25 mouse cellular contexts compared by ENCODE assay signal in the genomic region with DNA sequence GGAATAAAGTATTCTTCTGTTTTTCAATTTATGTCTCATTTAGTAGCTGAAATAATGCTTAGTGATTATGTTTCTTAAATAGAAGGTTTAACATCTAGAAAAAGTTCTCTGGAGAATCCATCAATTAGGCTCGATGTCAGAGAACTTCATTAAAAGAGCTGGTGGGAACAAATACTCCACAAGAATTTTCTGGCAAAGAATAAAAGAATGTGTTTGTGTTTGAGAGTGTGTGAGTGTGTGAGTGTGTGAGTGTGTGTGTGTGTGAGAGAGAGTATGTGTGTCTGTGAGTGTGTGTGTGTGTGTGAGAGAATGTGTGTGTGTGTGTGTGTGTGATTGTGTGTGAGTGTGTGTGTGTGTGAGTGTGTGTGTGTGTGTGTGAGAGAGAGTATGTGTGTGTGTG.
"Had no signal": no experiment of that assay in that cellular context is flagged by ENCODE, and none has a peak within 500 bp of the region (broad histone marks: within the 10 kb centered on the region; RNA-seq: fewer than 3 reads in every experiment).

No protein-coding gene starts in this region.

- H3K27ac ChIP-seq: gastrocnemius, adult 2 months; heart, embryonic 10.5 days; hindbrain, embryonic 10.5 days; hindbrain, embryonic 12.5 days; hindbrain, embryonic 14.5 days; intestine, embryonic 15.5 days; layer of hippocampus, adult 2 months; limb, embryonic 13.5 days; limb, embryonic 15.5 days; liver, embryonic 12.5 days had no signal

- ATAC-seq: hindbrain, embryonic 16.5 days; inflammation-experienced regulatory T-cells, adult 6 months; intestine, embryonic 15.5 days; intestine, postnatal 0 days; liver, embryonic 12.5 days had no signal

- H3K4me1 ChIP-seq: heart, embryonic 10.5 days; heart, embryonic 12.5 days; hindbrain, embryonic 10.5 days; hindbrain, embryonic 12.5 days; intestine, embryonic 15.5 days; limb, embryonic 13.5 days; limb, embryonic 15.5 days; liver, embryonic 12.5 days had no signal

- H3K9ac ChIP-seq: heart, embryonic 12.5 days; hindbrain, embryonic 12.5 days; hindbrain, embryonic 14.5 days; intestine, embryonic 15.5 days; limb, embryonic 13.5 days; limb, embryonic 15.5 days; liver, embryonic 12.5 days had no signal

- H3K9me3 ChIP-seq: heart, embryonic 10.5 days; heart, embryonic 12.5 days; hindbrain, embryonic 10.5 days; hindbrain, embryonic 12.5 days; intestine, embryonic 15.5 days; limb, embryonic 13.5 days; limb, embryonic 15.5 days; liver, embryonic 12.5 days had no signal

- H3K27me3 ChIP-seq: heart, embryonic 12.5 days; hindbrain, embryonic 12.5 days; intestine, embryonic 15.5 days; limb, embryonic 13.5 days; limb, embryonic 15.5 days; liver, embryonic 12.5 days had no signal

- H3K4me2 ChIP-seq: heart, embryonic 12.5 days; hindbrain, embryonic 12.5 days; hindbrain, embryonic 14.5 days; intestine, embryonic 15.5 days; limb, embryonic 13.5 days; limb, embryonic 15.5 days; liver, embryonic 12.5 days had no signal

- H3K4me3 ChIP-seq: gastrocnemius, adult 2 months; heart, embryonic 10.5 days; heart, embryonic 12.5 days; hindbrain, embryonic 10.5 days; hindbrain, embryonic 12.5 days; intestine, embryonic 15.5 days; layer of hippocampus, adult 2 months; limb, embryonic 13.5 days; limb, embryonic 15.5 days; liver, embryonic 12.5 days had no signal

- DNase-seq: gastrocnemius, adult 2 months; gastrocnemius, postnatal 10 days; gastrocnemius, postnatal 25 days; heart, adult 18-20 months; heart, postnatal 10 days; heart, postnatal 4 days; kidney, adult 18-20 months; kidney, adult 8-10 months; kidney, postnatal 14 days; kidney, postnatal 36 days; layer of hippocampus, postnatal 36 days; left cerebral cortex, postnatal 4 days had no signal

- H3K36me3 ChIP-seq: heart, embryonic 10.5 days; heart, embryonic 12.5 days; hindbrain, embryonic 10.5 days; hindbrain, embryonic 12.5 days; intestine, embryonic 15.5 days; limb, embryonic 13.5 days; limb, embryonic 15.5 days; liver, embryonic 12.5 days had no signal
